Mouse (Mus musculus): ENCODE results near the gene Cyp2ab1.

- TF ChIP-seq CTCF (IDR thresholded peaks at IDR 0.05; ENCODE audit: extremely low read depth, insufficient read depth, insufficient read length, insufficient replicate concordance) (no peak), POLR2A (IDR thresholded peaks at IDR 0.05; ENCODE audit: low read depth, low read length) (no peak)
Observed at GRCm38 (mm10) chr16:20316770-20317169, 8.4 kb downstream of the Cyp2ab1 start.
